Mouse (Mus musculus) granulocyte monocyte progenitor cell, adult 5-6 weeks (primary cell): ENCODE measurements around the gene Tubg1. TPM values are rescaled to one million over a fixed set of nuclear protein-coding genes. Genes with fewer than 3 reads are reported as not detected.
A peak's percentile ranks its signal among the peaks of the same experiment; 100 is the strongest.

Experiments
- ATAC-seq: replicated peaks from 2 replicates; pipeline ENCODE4 v1.8.0; 2016; ENCODE audit warnings: mild to moderate bottlenecking, moderate TSS enrichment, inconsistent platforms; ENCODE audit not compliant: poor library complexity, severe bottlenecking
- total RNA-seq, 2 experiments: library from RNA; stranded (forward) in 1 of 2; stranded (reverse) in 1 of 2; fragments of 200-712, 200-1000 nt in 1 of 2; fragments of >200 nt in 1 of 2; fragmentation: Nextera tagmentation in 1 of 2; gene quantifications; 2 replicates each; pipeline ENCODE4 v1.2.3; 2014 to 2017

The Tubg1 gene
- total RNA-seq (2014; fragmentation: Nextera tagmentation) (27.6 and 53.4 TPM in 2 replicates), total RNA-seq (2017) (25.8 and 43.7 TPM in 2 replicates)

GRCm38 (mm10) chr11:101119761-101120544 lies at the start of gene Tubg1, which contains the start of gene Retreg3:
Gene Tubg1 (plus strand): TSS chr11:101119938.
Gene Retreg3 (minus strand): TSS chr11:101119893.
- peak; percentile 80 for ATAC-seq

GRCm38 (mm10) chr11:101070189-101070527 lies 49.6 kb upstream of the Tubg1 start:
- ATAC-seq: no peak

GRCm38 (mm10) chr11:101070987-101071386 lies 48.8 kb upstream of the Tubg1 start:
- ATAC-seq: no peak

GRCm38 (mm10) chr11:101071810-101072428 lies 47.8 kb upstream of the Tubg1 start:
- no peak for ATAC-seq

GRCm38 (mm10) chr11:101078121-101078520 lies 41.6 kb upstream of the Tubg1 start, which contains the start of gene Hsd17b1:
Gene Hsd17b1 (plus strand): TSS chr11:101078411.
- no peak for ATAC-seq

- ATAC-seq: peak; percentile 35
Measured at GRCm38 (mm10) chr11:101079746-101080145, 40.0 kb upstream of the Tubg1 start.

- ATAC-seq: no peak
Measured at GRCm38 (mm10) chr11:101080421-101080820, 39.3 kb upstream of the Tubg1 start.

- no peak for ATAC-seq
Measured at GRCm38 (mm10) chr11:101081659-101082058, 38.1 kb upstream of the Tubg1 start.

- ATAC-seq: peak; percentile 47
Measured at GRCm38 (mm10) chr11:101082208-101083082, 37.3 kb upstream of the Tubg1 start, which contains the start of gene Coasy. Gene Coasy (plus strand): TSS chr11:101082565.

GRCm38 (mm10) chr11:101083083-101083697 lies 36.5 kb upstream of the Tubg1 start:
- peak; percentile 35 for ATAC-seq

- ATAC-seq: no peak
Measured at GRCm38 (mm10) chr11:101084246-101084645, 35.5 kb upstream of the Tubg1 start.

- no peak for ATAC-seq
Measured at GRCm38 (mm10) chr11:101084811-101085210, 34.9 kb upstream of the Tubg1 start.

GRCm38 (mm10) chr11:101085617-101086322 lies 34.0 kb upstream of the Tubg1 start:
- no peak for ATAC-seq

- ATAC-seq: no peak
Measured at GRCm38 (mm10) chr11:101086323-101086674, 33.4 kb upstream of the Tubg1 start.

- ATAC-seq: peak; percentile 51
Measured at GRCm38 (mm10) chr11:101086756-101087681, 32.7 kb upstream of the Tubg1 start, which contains the start of gene Mlx. Gene Mlx (plus strand): TSS chr11:101087277.

- ATAC-seq: no peak
Measured at GRCm38 (mm10) chr11:101087682-101088055, 32.1 kb upstream of the Tubg1 start.

- ATAC-seq: peak; percentile 36
Measured at GRCm38 (mm10) chr11:101089931-101090330, 29.8 kb upstream of the Tubg1 start.

- ATAC-seq: peak; percentile 6; the same call in 1 of the 2 replicates
Measured at GRCm38 (mm10) chr11:101094930-101095313, 24.8 kb upstream of the Tubg1 start.
